Mouse (Mus musculus): Measurements from ENCODE around the gene Wnt7b. TPM values are rescaled to one million over a fixed set of nuclear protein-coding genes. Genes with fewer than 3 reads are reported as not detected.
A peak's percentile ranks its signal among the peaks of the same experiment; 100 is the strongest.

Wnt7b gene
- total RNA-seq, 1 experiment = 11.2 TPM

- DNase-seq (ENCODE audit: low read depth, low spot score) = no peak
- in situ Hi-C loops (cut with MboI; ENCODE audit: low sequenced_read_pairs in 2 of 2, unreplicated experiment in 2 of 2) = loop anchor here (5.0 kb wide), 2 partner anchors 98 to 103 kb away; no protein-coding TSS in a partner anchor
- H3K4me3 ChIP-seq (ENCODE audit: insufficient read depth in 1 of 2, low read depth in 1 of 2, low read length in 2 of 2, poor library complexity in 1 of 2, severe bottlenecking in 1 of 2) = no peak overlapping the region
- no peaks in the 10 kb centered on the region; a peak in 1 of 4 replicates for H3K4me1 ChIP-seq (ENCODE audit: control insufficient read depth in 2 of 2, insufficient read depth in 2 of 2, low read length in 2 of 2, poor library complexity in 1 of 2)
- H3K9ac ChIP-seq (ENCODE audit: insufficient read depth, low read depth, low read length, poor library complexity, severe bottlenecking) = no peak overlapping the region
- no peaks in the 10 kb centered on the region for H3K36me3 ChIP-seq (ENCODE audit: control insufficient read depth, insufficient read depth, low read length, poor library complexity, severe bottlenecking)
- H3K27ac ChIP-seq (ENCODE audit: insufficient read depth, low read depth, low read length, poor library complexity, severe bottlenecking) = no peak overlapping the region
- H3K9me3 ChIP-seq (ENCODE audit: control insufficient read depth, insufficient read depth, low read depth, low read length) = no peaks in the 10 kb centered on the region
- TF ChIP-seq CHD2 (IDR thresholded peaks at IDR 0.05; ENCODE audit: low read depth, low read length) (no peak), MAFK (IDR thresholded peaks at IDR 0.05; ENCODE audit: insufficient read depth, low read depth, low read length) (no peak), ZC3H11A (IDR thresholded peaks at IDR 0.05; ENCODE audit: borderline replicate concordance, low read depth, low read length) (no peak), HCFC1 (IDR thresholded peaks at IDR 0.05; ENCODE audit: borderline replicate concordance, insufficient read depth, low read length) (no peak), ZNF384 (IDR thresholded peaks at IDR 0.05; ENCODE audit: low read depth, low read length) (no peak)
These were observed 27.2 kb upstream of the Wnt7b start for GRCm38 (mm10) chr15:85609266-85610004.

GRCm38 (mm10) chr15:85605962-85606610 lies 23.8 kb upstream of the Wnt7b start:
- in situ Hi-C loops (cut with MboI; ENCODE audit: low sequenced_read_pairs in 2 of 2, unreplicated experiment in 2 of 2) = loop anchor here in 1 of 2 experiments (5.0 kb wide), 1 partner anchor 106 kb away; no protein-coding TSS in a partner anchor
- no peaks in the 10 kb centered on the region for H3K36me3 ChIP-seq (ENCODE audit: control insufficient read depth, insufficient read depth, low read length, poor library complexity, severe bottlenecking)
- H3K4me3 ChIP-seq (ENCODE audit: insufficient read depth in 1 of 2, low read depth in 1 of 2, low read length in 2 of 2, poor library complexity in 1 of 2, severe bottlenecking in 1 of 2) = no peak overlapping the region
- H3K4me1 ChIP-seq (ENCODE audit: control insufficient read depth in 2 of 2, insufficient read depth in 2 of 2, low read length in 2 of 2, poor library complexity in 1 of 2) = peaks cover 1 to 9% of the 10 kb centered on the region in 2 experiments; a peak in 2 of 4 replicates
- no peaks in the 10 kb centered on the region for H3K9me3 ChIP-seq (ENCODE audit: control insufficient read depth, insufficient read depth, low read depth, low read length)
- no peak overlapping the region for H3K9ac ChIP-seq (ENCODE audit: insufficient read depth, low read depth, low read length, poor library complexity, severe bottlenecking)
- no peak for TF ChIP-seq CHD2 (IDR thresholded peaks at IDR 0.05; ENCODE audit: low read depth, low read length)
- TF ChIP-seq MAFK (IDR thresholded peaks at IDR 0.05; ENCODE audit: insufficient read depth, low read depth, low read length) = no peak
- no peak for TF ChIP-seq HCFC1 (IDR thresholded peaks at IDR 0.05; ENCODE audit: borderline replicate concordance, insufficient read depth, low read length)
- TF ChIP-seq ZC3H11A (IDR thresholded peaks at IDR 0.05; ENCODE audit: borderline replicate concordance, low read depth, low read length) = no peak
- TF ChIP-seq ZNF384 (IDR thresholded peaks at IDR 0.05; ENCODE audit: low read depth, low read length) = no peak
- no peak for DNase-seq (ENCODE audit: low read depth, low spot score)
- H3K27ac ChIP-seq (ENCODE audit: insufficient read depth, low read depth, low read length, poor library complexity, severe bottlenecking) = no peak overlapping the region

DNA sequence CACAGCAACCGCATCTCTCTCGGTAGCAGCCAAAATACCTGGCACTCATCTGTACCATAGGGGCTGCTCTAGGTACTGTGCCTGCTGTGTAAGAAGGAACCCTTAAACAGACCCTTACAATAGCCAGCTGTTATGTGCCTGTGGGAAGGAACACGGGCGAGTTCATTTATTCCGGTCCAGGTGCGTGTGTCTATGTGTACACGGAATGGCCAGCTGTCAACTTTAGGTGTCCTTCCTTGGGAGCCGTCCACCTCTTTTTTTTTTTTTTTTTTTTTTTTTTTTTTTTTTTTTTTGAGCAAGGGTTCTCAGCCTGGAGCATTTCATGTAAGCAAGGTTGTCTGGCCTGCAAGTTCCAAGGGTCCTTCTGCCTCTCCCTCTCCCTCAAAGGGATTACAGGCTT lies 22.7 kb upstream of the Wnt7b start:
- H3K36me3 ChIP-seq (ENCODE audit: control insufficient read depth, insufficient read depth, low read length, poor library complexity, severe bottlenecking) = no peaks in the 10 kb centered on the region
- no peak overlapping the region for H3K9ac ChIP-seq (ENCODE audit: insufficient read depth, low read depth, low read length, poor library complexity, severe bottlenecking)
- no peaks in the 10 kb centered on the region for H3K9me3 ChIP-seq (ENCODE audit: control insufficient read depth, insufficient read depth, low read depth, low read length)
- H3K4me3 ChIP-seq (ENCODE audit: insufficient read depth in 1 of 2, low read depth in 1 of 2, low read length in 2 of 2, poor library complexity in 1 of 2, severe bottlenecking in 1 of 2) = no peak overlapping the region
- in situ Hi-C loops (cut with MboI; ENCODE audit: low sequenced_read_pairs in 2 of 2, unreplicated experiment in 2 of 2) = loop anchor here in 1 of 2 experiments (5.0 kb wide), 1 partner anchor 107 kb away; no protein-coding TSS in a partner anchor
- H3K27ac ChIP-seq (ENCODE audit: insufficient read depth, low read depth, low read length, poor library complexity, severe bottlenecking) = no peak overlapping the region
- no peak for DNase-seq (ENCODE audit: low read depth, low spot score)
- no peak for TF ChIP-seq ZC3H11A (IDR thresholded peaks at IDR 0.05; ENCODE audit: borderline replicate concordance, low read depth, low read length)
- peak; percentile 76; the same call in 1 of the 2 replicates for TF ChIP-seq ZNF384 (IDR thresholded peaks at IDR 0.05; ENCODE audit: low read depth, low read length)
- peaks cover 1 to 20% of the 10 kb centered on the region in 2 experiments; a peak in 2 of 4 replicates for H3K4me1 ChIP-seq (ENCODE audit: control insufficient read depth in 2 of 2, insufficient read depth in 2 of 2, low read length in 2 of 2, poor library complexity in 1 of 2)

DNA sequence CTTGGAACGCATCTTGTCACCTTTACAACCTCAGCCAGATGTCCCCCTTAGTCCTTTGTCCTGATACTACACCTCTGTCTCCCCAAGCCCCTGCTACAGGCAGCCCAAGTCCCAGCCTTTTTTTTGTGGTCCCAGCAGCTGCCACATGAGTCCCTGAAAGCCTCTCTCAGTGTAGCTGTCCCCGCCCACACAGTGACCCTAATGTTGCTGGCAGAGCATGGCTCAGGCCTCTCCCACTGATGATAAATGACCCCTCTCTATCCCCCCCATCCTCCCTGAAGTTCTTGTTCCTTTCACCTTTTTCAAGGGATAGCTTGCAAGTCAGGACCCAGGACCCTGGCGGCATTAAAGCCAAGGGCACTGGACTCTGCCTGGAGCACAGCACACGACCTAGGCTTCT lies 22.2 kb upstream of the Wnt7b start:
- in situ Hi-C loops (cut with MboI; ENCODE audit: low sequenced_read_pairs in 2 of 2, unreplicated experiment in 2 of 2) = no loop called here
- no peaks in the 10 kb centered on the region for H3K9me3 ChIP-seq (ENCODE audit: control insufficient read depth, insufficient read depth, low read depth, low read length)
- no peak for TF ChIP-seq CHD2 (IDR thresholded peaks at IDR 0.05; ENCODE audit: low read depth, low read length)
- TF ChIP-seq HCFC1 (IDR thresholded peaks at IDR 0.05; ENCODE audit: borderline replicate concordance, insufficient read depth, low read length) = no peak
- TF ChIP-seq ZNF384 (IDR thresholded peaks at IDR 0.05; ENCODE audit: low read depth, low read length) = no peak
- H3K27ac ChIP-seq (ENCODE audit: insufficient read depth, low read depth, low read length, poor library complexity, severe bottlenecking) = no peak overlapping the region
- no peaks in the 10 kb centered on the region for H3K36me3 ChIP-seq (ENCODE audit: control insufficient read depth, insufficient read depth, low read length, poor library complexity, severe bottlenecking)
- H3K4me3 ChIP-seq (ENCODE audit: insufficient read depth in 1 of 2, low read depth in 1 of 2, low read length in 2 of 2, poor library complexity in 1 of 2, severe bottlenecking in 1 of 2) = no peak overlapping the region
- H3K9ac ChIP-seq (ENCODE audit: insufficient read depth, low read depth, low read length, poor library complexity, severe bottlenecking) = no peak overlapping the region
- H3K4me1 ChIP-seq (ENCODE audit: control insufficient read depth in 2 of 2, insufficient read depth in 2 of 2, low read length in 2 of 2, poor library complexity in 1 of 2) = peaks cover 1 to 23% of the 10 kb centered on the region in 2 experiments; a peak in 2 of 4 replicates
- no peak for DNase-seq (ENCODE audit: low read depth, low spot score)
